Mouse (Mus musculus): Measurements from ENCODE around the gene Zfp595. TPM values are rescaled to one million over a fixed set of nuclear protein-coding genes. Genes with fewer than 3 reads are reported as not detected.
"Not testable (repeated sequence)": the region's sequence is repeated elsewhere in the genome, so short reads cannot be mapped to it uniquely, and the experiment has no call there.

Zfp595 gene
- polyA plus RNA-seq, 1 experiment from 2014 or later = 1.7 TPM

DNA sequence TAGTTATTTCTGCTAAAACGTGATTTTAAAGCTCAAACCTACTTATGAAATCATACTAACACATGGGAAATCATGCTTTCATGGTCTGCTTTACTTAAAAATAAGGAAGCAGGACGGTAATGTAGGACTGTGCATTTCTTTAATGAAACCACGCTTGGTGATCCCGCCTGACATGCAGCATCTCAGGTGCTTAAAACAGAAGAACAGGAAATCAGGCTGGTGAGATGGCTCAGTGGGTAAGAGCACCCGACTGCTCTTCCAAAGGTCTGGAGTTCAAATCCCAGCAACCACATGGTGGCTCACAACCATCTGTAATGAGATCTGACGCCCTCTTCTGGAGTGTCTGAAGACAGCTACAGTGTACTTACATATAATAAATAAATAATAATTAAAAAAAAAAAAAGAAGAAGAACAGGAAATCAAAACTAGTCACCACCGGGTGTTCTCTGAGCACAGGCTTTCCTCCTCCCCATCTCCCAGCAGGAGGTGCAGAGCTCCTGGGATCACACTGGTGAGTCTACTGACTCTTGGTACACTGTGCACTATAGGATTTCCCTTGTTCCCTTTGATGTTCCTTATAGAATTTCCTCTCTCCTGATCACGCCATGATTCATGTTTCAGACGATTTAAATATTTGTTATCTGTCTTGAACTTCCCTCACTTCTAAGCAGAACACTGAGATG, 62.8 kb downstream of the Zfp595 start:
- H3K27me3 ChIP-seq, H3K36me3 ChIP-seq, H3K9me3 ChIP-seq: not testable (repeated sequence)
- peak overlapping the region; percentile 68 for H3K4me2 ChIP-seq
- peak; percentile 67 for ATAC-seq (ENCODE audit: low FRiP score, low read depth)
- H3K4me3 ChIP-seq = peak overlapping the region; percentile 55
- H3K9ac ChIP-seq = peak overlapping the region; percentile 23; the same call in 1 of the 2 replicates
- H3K4me1 ChIP-seq (replicated peaks) = peaks cover 13% of the 10 kb centered on the region
- H3K27ac ChIP-seq (replicated peaks) = peak overlapping the region; percentile 64
- WGBS = 45% methylated on average over 8 of the region's 9 CpGs

DNA sequence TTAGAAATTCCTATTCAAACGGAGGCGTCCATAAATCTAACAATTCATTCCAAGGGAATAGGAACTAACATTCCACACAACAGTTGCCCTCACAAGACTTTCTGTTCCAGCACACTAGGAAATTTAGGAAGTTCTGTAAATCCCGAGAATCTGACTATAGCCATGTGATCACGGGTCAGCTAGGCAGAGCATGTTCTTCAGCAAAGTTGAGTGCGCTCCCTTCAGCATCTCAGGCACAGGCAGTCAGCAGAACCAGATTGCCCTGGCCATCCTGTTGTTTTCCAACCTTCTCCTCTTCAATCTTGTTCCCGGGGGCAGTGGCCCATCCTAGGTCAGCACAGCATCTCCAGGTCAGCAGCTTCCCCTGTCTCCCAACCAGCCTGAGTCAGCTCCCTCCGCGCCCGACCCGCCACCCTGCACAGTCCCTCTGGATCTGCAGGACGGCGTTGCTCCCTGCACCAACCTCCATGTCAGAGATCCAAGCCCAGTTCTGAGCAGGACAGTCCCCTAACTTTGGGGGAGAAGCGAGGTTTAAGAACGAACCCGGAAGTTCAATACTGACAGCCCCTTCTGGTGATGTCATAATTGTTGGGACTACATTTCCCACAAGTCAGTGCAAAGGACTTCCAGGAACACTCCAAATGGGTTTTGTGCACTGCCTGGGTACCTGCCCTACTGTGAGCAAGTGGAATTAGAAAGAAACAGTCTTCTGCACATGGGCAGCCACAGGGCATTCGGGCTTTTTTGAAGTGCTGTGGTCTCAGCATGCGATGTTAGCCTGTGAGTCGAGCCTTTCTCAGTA, 63.6 kb downstream of the Zfp595 start:
- Histone ChIP-seq H3K4me3 (peak overlapping the region; percentile 55), H3K36me3 (peaks cover 5% of the 10 kb centered on the region; the same call in 1 of the 2 replicates), H3K9ac (peak overlapping the region; percentile 54), H3K4me2 (peak overlapping the region; percentile 68), H3K27ac (replicated peaks) (peak overlapping the region; percentile 64), H3K27me3 (no peaks in the 10 kb centered on the region), H3K4me1 (replicated peaks) (peaks cover 13% of the 10 kb centered on the region), H3K9me3 (0 out of 2 replicates have a peak, but pooled peaks cover 4% of the 10 kb centered on the region)
- ATAC-seq (ENCODE audit: low FRiP score, low read depth) = peak; percentile 98
- WGBS = 9% methylated on average over 18 of the region's 18 CpGs

Other genes starting within 250 kb of the Zfp595 start
- gene Zfp708, start 234.6 kb downstream of the Zfp595 start, polyA plus RNA-seq (2015; fragmentation: Nextera tagmentation; extraction: Ambion mirVana) = 8.9 TPM in 2 replicates
- 0.85 and 2.0 TPM in 2 replicates for gene Gm28557, start 224.0 kb downstream of the Zfp595 start, polyA plus RNA-seq (2015; fragmentation: Nextera tagmentation; extraction: Ambion mirVana)
- gene Rslcan18, start 216.3 kb downstream of the Zfp595 start, polyA plus RNA-seq (2015; fragmentation: Nextera tagmentation; extraction: Ambion mirVana) = 0.06 and 0.20 TPM in 2 replicates
- 4.0 and 4.4 TPM in 2 replicates for gene Zfp759, start 210.9 kb downstream of the Zfp595 start, polyA plus RNA-seq (2015; fragmentation: Nextera tagmentation; extraction: Ambion mirVana)
- 6.3 and 6.8 TPM in 2 replicates for gene Rsl1, start 159.4 kb downstream of the Zfp595 start, polyA plus RNA-seq (2015; fragmentation: Nextera tagmentation; extraction: Ambion mirVana)
- 2.0 and 2.2 TPM in 2 replicates for gene Zfp455, start 138.1 kb downstream of the Zfp595 start, polyA plus RNA-seq (2015; fragmentation: Nextera tagmentation; extraction: Ambion mirVana)
- gene Zfp458, start 54.1 kb downstream of the Zfp595 start, polyA plus RNA-seq (2015; fragmentation: Nextera tagmentation; extraction: Ambion mirVana) = 4.7 and 6.0 TPM in 2 replicates
- 1.1 and 1.3 TPM in 2 replicates for gene Zfp457, start 26.1 kb downstream of the Zfp595 start, polyA plus RNA-seq (2015; fragmentation: Nextera tagmentation; extraction: Ambion mirVana)
- 0.35 TPM in 1 of 2 replicates, not detected in the other for gene Gm28044, start 28.0 kb upstream of the Zfp595 start, polyA plus RNA-seq (2015; fragmentation: Nextera tagmentation; extraction: Ambion mirVana)
- gene Zfp953, start 28.0 kb upstream of the Zfp595 start, polyA plus RNA-seq (2015; fragmentation: Nextera tagmentation; extraction: Ambion mirVana) = 0.42 and 0.58 TPM in 2 replicates
- gene Gm28041, start 43.2 kb upstream of the Zfp595 start, polyA plus RNA-seq (2015; fragmentation: Nextera tagmentation; extraction: Ambion mirVana) = 0.25 TPM in 1 of 2 replicates, not detected in the other
- gene Zfp456, start 43.2 kb upstream of the Zfp595 start, polyA plus RNA-seq (2015; fragmentation: Nextera tagmentation; extraction: Ambion mirVana) = 0.60 and 1.1 TPM in 2 replicates
- 4.0 and 4.5 TPM in 2 replicates for gene Zfp429, start 67.2 kb upstream of the Zfp595 start, polyA plus RNA-seq (2015; fragmentation: Nextera tagmentation; extraction: Ambion mirVana)
- 0.68 and 1.5 TPM in 2 replicates for gene Zfp459, start 88.8 kb upstream of the Zfp595 start, polyA plus RNA-seq (2015; fragmentation: Nextera tagmentation; extraction: Ambion mirVana)
- gene Zfp874a, start 119.1 kb upstream of the Zfp595 start, polyA plus RNA-seq (2015; fragmentation: Nextera tagmentation; extraction: Ambion mirVana) = 6.6 and 7.3 TPM in 2 replicates
- gene Zfp874b, start 151.7 kb upstream of the Zfp595 start, polyA plus RNA-seq (2015; fragmentation: Nextera tagmentation; extraction: Ambion mirVana) = 2.5 and 2.8 TPM in 2 replicates
- gene Zfp58, start 168.0 kb upstream of the Zfp595 start, polyA plus RNA-seq (2015; fragmentation: Nextera tagmentation; extraction: Ambion mirVana) = 10.0 and 11.6 TPM in 2 replicates
- gene Gm26965, start 193.6 kb upstream of the Zfp595 start, polyA plus RNA-seq (2015; fragmentation: Nextera tagmentation; extraction: Ambion mirVana) = not detected in 2 replicates
- gene Zfp87, start 193.6 kb upstream of the Zfp595 start, polyA plus RNA-seq (2015; fragmentation: Nextera tagmentation; extraction: Ambion mirVana) = 32.2 and 37.2 TPM in 2 replicates
- gene Zfp748, start 221.3 kb upstream of the Zfp595 start, polyA plus RNA-seq (2015; fragmentation: Nextera tagmentation; extraction: Ambion mirVana) = 13.1 and 13.4 TPM in 2 replicates